Mouse (Mus musculus) stomach, postnatal 0 days (tissue): ENCODE data around the gene Cacng8. TPM values are rescaled to one million over a fixed set of nuclear protein-coding genes. Genes with fewer than 3 reads are reported as not detected.

Source experiments
- ATAC-seq: fragments of 200-750 bp; cut with Nextera tagmentation; 2 replicates; pipeline ENCODE4 v1.8.0; 2017; ENCODE audit not compliant: low FRiP score, low TSS enrichment
- DNase-seq: peaks from one replicate; pipeline ENCODE4 v3.0.0-alpha.2; 2016; ENCODE audit warnings: low spot score
- H3K27ac ChIP-seq: fragments of 300-500 bp; sonication (generic); replicated peaks from 2 replicates; pipeline ENCODE4 v1.5.1; 2014; ENCODE audit warnings: mild to moderate bottlenecking, control low read depth
- H3K27me3 ChIP-seq: fragments of 300-500 bp; sonication (generic); 2 replicates; pipeline ENCODE4 v1.6.1; 2014; ENCODE audit warnings: low read length; ENCODE audit not compliant: control insufficient read depth, insufficient read depth
- H3K36me3 ChIP-seq: fragments of 300-500 bp; sonication (generic); 2 replicates; pipeline ENCODE4 v1.6.1; 2014; ENCODE audit warnings: low read length, mixed read lengths; ENCODE audit not compliant: control insufficient read depth, insufficient read depth
- H3K4me1 ChIP-seq: fragments of 300-500 bp; sonication (generic); replicated peaks from 2 replicates; pipeline ENCODE4 v1.6.1; 2014; ENCODE audit warnings: antibody characterized with exemption; ENCODE audit not compliant: control insufficient read depth, insufficient read depth
- H3K4me2 ChIP-seq: fragments of 300-500 bp; sonication (generic); replicated peaks from 2 replicates; pipeline ENCODE4 v1.6.1; 2014; ENCODE audit warnings: low read depth, mild to moderate bottlenecking, control low read depth, moderate library complexity
- H3K4me3 ChIP-seq: fragments of 300-500 bp; sonication (generic); 2 replicates; pipeline ENCODE4 v1.5.1; 2014; ENCODE audit warnings: low read depth, low read length, control low read depth
- H3K9ac ChIP-seq: fragments of 300-500 bp; sonication (generic); 2 replicates; pipeline ENCODE4 v1.6.1; 2014; ENCODE audit warnings: mild to moderate bottlenecking, low read length, control low read depth, mixed read lengths
- H3K9me3 ChIP-seq: fragments of 300-500 bp; sonication (generic); 2 replicates; pipeline ENCODE4 v1.6.1; 2016; ENCODE audit warnings: low read length; ENCODE audit not compliant: control insufficient read depth
- CTCF ChIP-seq: IDR thresholded peaks from 2 replicates; pipeline ENCODE4 v1.5.1; 2016; ENCODE audit warnings: antibody characterized with exemption, low read depth, mild to moderate bottlenecking, moderate library complexity
- EP300 ChIP-seq: optimal IDR thresholded peaks from 2 replicates; pipeline ENCODE3; 2016; ENCODE audit warnings: antibody characterized with exemption
- WGBS: fragments of 180-500 bp; shearing (Covaris S2); extraction: QIAGEN DNeasy Blood & Tissue Kit; methylation state at CpG from one replicate; pipeline ENCODE4 v1.1.7; 2014; 5-methylcytosine and 5-hydroxymethylcytosine counted together
- microRNA-seq: library from miRNA; unstranded; fragments of <30 nt; microRNA quantifications from one replicate; pipeline ENCODE4, GENCODE M21; 2016
- polyA plus RNA-seq: library from polyadenylated mRNA; unstranded; fragments of >200 nt; fragmentation: Nextera tagmentation; extraction: Ambion mirVana; gene quantifications from 2 replicates; pipeline ENCODE4 v1.2.1, GENCODE M21; 2015

Cacng8 gene
- polyA plus RNA-seq, 1 experiment from 2014 or later = 0.35 TPM

DNA sequence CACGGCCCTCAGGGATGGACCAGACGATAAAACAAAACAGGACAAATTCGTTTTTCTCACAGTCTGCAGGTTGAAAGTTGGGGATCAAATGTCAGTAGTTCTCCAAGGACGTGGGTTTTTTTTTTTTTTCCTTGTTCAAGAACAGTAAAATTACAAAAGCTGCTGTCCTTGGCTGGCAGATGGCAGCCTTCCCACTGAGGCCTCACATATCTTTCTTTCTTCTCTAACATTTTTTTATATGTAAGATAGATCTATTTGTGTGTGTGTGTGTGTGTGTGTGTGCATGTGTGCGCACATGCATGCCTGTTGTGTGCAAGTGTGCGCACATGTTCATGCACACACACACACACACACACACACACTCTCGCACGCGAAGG is 67.3 kb downstream of the Cacng8 start:
- no peak for TF ChIP-seq EP300
- TF ChIP-seq CTCF = no peak
- no peak overlapping the region for H3K9ac ChIP-seq
- H3K27ac ChIP-seq = no peak overlapping the region
- H3K4me2 ChIP-seq = no peak overlapping the region
- no peaks in the 10 kb centered on the region for H3K4me1 ChIP-seq
- ATAC-seq (no peak), DNase-seq (no peak)
- no peak overlapping the region for H3K4me3 ChIP-seq
- H3K9me3 ChIP-seq = no peaks in the 10 kb centered on the region
- 68% methylated on average over 9 of the region's 9 CpGs for WGBS
- H3K36me3 ChIP-seq = no peaks in the 10 kb centered on the region
- no peaks in the 10 kb centered on the region for H3K27me3 ChIP-seq

- Histone ChIP-seq H3K9ac (no peak overlapping the region), H3K27me3 (no peaks in the 10 kb centered on the region), H3K4me1 (no peaks in the 10 kb centered on the region), H3K4me3 (no peak overlapping the region), H3K4me2 (no peak overlapping the region), H3K36me3 (no peaks in the 10 kb centered on the region), H3K27ac (no peak overlapping the region), H3K9me3 (no peaks in the 10 kb centered on the region)
- TF ChIP-seq CTCF (no peak), EP300 (no peak)
- ATAC-seq (no peak), DNase-seq (no peak)
- 84% methylated on average over 8 of the region's 8 CpGs for WGBS
These were observed 69.8 kb downstream of the Cacng8 start for GRCm38 (mm10) chr7:3460261-3460660.

GRCm38 (mm10) chr7:3463306-3463705 is 72.8 kb downstream of the Cacng8 start:
- WGBS = 62% methylated on average over 4 of the region's 4 CpGs
- Histone ChIP-seq H3K4me1 (no peaks in the 10 kb centered on the region), H3K4me3 (no peak overlapping the region), H3K27ac (no peak overlapping the region), H3K4me2 (no peak overlapping the region), H3K36me3 (no peaks in the 10 kb centered on the region), H3K9me3 (no peaks in the 10 kb centered on the region), H3K9ac (no peak overlapping the region), H3K27me3 (no peaks in the 10 kb centered on the region)
- no peak for DNase-seq
- ATAC-seq = no peak
- no peak for TF ChIP-seq EP300
- TF ChIP-seq CTCF = no peak

Small RNAs within 50 kb of the gene (microRNA-seq; reads per million reads assigned to microRNA genes)
- 3.5 reads per million, percentile 3 among the genes with 10 or more reads in this experiment for gene Gm23450

Other genes starting within 250 kb of the Cacng8 start
- 0.18 and 0.23 TPM in 2 replicates for gene AU018091, start 221.5 kb upstream of the Cacng8 start, polyA plus RNA-seq
- 0.01 TPM in 1 of 2 replicates, not detected in the other for gene Nlrp12, start 140.9 kb upstream of the Cacng8 start, polyA plus RNA-seq
- 94.0 and 97.7 TPM in 2 replicates for gene Myadm, start 101.6 kb upstream of the Cacng8 start, polyA plus RNA-seq
- 0.13 and 0.24 TPM in 2 replicates for gene Prkcg, start 101.5 kb upstream of the Cacng8 start, polyA plus RNA-seq
- gene Cacng7, start 57.7 kb upstream of the Cacng8 start, polyA plus RNA-seq = 0.69 and 0.79 TPM in 2 replicates
- gene Cacng6, start 33.5 kb downstream of the Cacng8 start, polyA plus RNA-seq = 0.22 and 0.39 TPM in 2 replicates
- 0.06 TPM in 1 of 2 replicates, not detected in the other for gene Tarm1, start 111.9 kb downstream of the Cacng8 start, polyA plus RNA-seq
- 0.06 and 0.17 TPM in 2 replicates for gene Oscar, start 225.5 kb downstream of the Cacng8 start, polyA plus RNA-seq
- 491 and 535 TPM in 2 replicates for gene Ndufa3, start 226.7 kb downstream of the Cacng8 start, polyA plus RNA-seq
- 14.6 and 17.7 TPM in 2 replicates for gene Tfpt, start 239.2 kb downstream of the Cacng8 start, polyA plus RNA-seq
- 40.3 and 43.6 TPM in 2 replicates for gene Prpf31, start 239.3 kb downstream of the Cacng8 start, polyA plus RNA-seq